Comparison of ENCODE assay signal across 10 mouse cellular contexts in the genomic region with DNA sequence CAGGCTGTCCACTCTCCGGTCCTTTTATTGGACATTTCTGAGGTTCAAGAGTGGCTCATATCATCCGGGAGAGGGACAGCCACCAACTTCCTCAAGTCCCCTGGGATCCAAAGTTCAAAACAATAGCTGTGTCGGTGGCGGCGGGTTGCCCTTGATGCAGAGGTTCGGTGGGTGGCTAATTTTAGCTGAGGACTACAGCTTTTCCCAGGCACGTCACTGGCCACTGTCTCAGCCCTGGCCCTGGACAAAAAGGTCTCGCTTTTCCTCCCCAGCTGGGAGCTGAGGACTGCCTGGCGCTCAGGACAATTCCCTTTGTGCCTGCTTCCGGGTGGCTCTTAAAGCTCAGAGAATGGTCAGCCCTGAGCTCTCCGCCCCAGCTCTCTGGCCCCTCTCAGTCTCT. TPM values are rescaled to one million over a fixed set of nuclear protein-coding genes. Genes with fewer than 3 reads are reported as not detected.
DNase-seq lines count a peak whose midpoint lies in the region; ATAC-seq and TF ChIP-seq lines count a peak whose summit lies in the region.
"Had no signal": no experiment of that assay in that cellular context is flagged by ENCODE, and none has a peak within 500 bp of the region (broad histone marks: within the 10 kb centered on the region; RNA-seq: fewer than 3 reads in every experiment).

No protein-coding gene starts in this region.

- no peak for DNase-seq in gastrocnemius, adult 2 months
- DNase-seq in gastrocnemius, adult 18-20 months (ENCODE audit: low spot score): no peak
- peak; percentile 51 for DNase-seq in embryo, embryonic 11 days
- DNase-seq in heart, postnatal 4 days: peak; percentile 74
- DNase-seq in limb, embryonic 11.5 days (ENCODE audit: low spot score): no peak
- DNase-seq in cerebellum, adult 18-20 months: no peak
- DNase-seq in left cerebral cortex, adult 11 months (ENCODE audit: low spot score): no peak
- DNase-seq in forebrain, embryonic 11.5 days (ENCODE audit: low spot score): no peak
- DNase-seq: retina, postnatal 1 day had no signal

- peak overlapping the region; percentile 25; the same call in 1 of the 2 replicates for H3K4me3 ChIP-seq in gastrocnemius, adult 2 months
- no peak overlapping the region for H3K4me3 ChIP-seq in limb, embryonic 11.5 days (ENCODE audit: low read depth, low read length)
- no peak overlapping the region for H3K4me3 ChIP-seq in forebrain, embryonic 11.5 days (ENCODE audit: low read depth, low read length)
- H3K4me3 ChIP-seq: megakaryocyte, embryonic 14.5 days had no signal

- ATAC-seq in limb, embryonic 11.5 days (ENCODE audit: insufficient number of reproducible peaks, low FRiP score, low TSS enrichment, low read depth): no peak
- no peak for ATAC-seq in forebrain, embryonic 11.5 days (replicated peaks; ENCODE audit: low FRiP score)

- H3K36me3 ChIP-seq in limb, embryonic 11.5 days (ENCODE audit: control insufficient read depth, insufficient read depth, low read length): no peaks in the 10 kb centered on the region; the same call in 1 of the 2 replicates
- H3K36me3 ChIP-seq in forebrain, embryonic 11.5 days (ENCODE audit: control insufficient read depth, insufficient read depth, low read length): no peaks in the 10 kb centered on the region

- TF ChIP-seq CTCF in gastrocnemius, adult 2 months (IDR thresholded peaks at IDR 0.05): no peak

- no peak overlapping the region for H3K4me2 ChIP-seq in limb, embryonic 11.5 days (ENCODE audit: low read depth, severe bottlenecking)
- H3K4me2 ChIP-seq in forebrain, embryonic 11.5 days (ENCODE audit: low read depth, low read length, severe bottlenecking): no peak overlapping the region

- no peaks in the 10 kb centered on the region for H3K9me3 ChIP-seq in limb, embryonic 11.5 days (ENCODE audit: control insufficient read depth, low read length)
- no peaks in the 10 kb centered on the region for H3K9me3 ChIP-seq in forebrain, embryonic 11.5 days (ENCODE audit: control insufficient read depth, low read length)
- H3K9me3 ChIP-seq: megakaryocyte, embryonic 14.5 days had no signal

- 21% methylated on average over 11 of the region's 11 CpGs for WGBS in limb, embryonic 11.5 days
- 8% methylated on average over 11 of the region's 11 CpGs for WGBS in forebrain, embryonic 11.5 days

- peak overlapping the region; percentile 12; the same call in 1 of the 2 replicates for H3K9ac ChIP-seq in limb, embryonic 11.5 days (ENCODE audit: low read length)
- no peak overlapping the region for H3K9ac ChIP-seq in forebrain, embryonic 11.5 days (ENCODE audit: low read length)

- peaks cover 54% of the 10 kb centered on the region for H3K4me1 ChIP-seq in limb, embryonic 11.5 days (ENCODE audit: control insufficient read depth, insufficient read depth, low read length)
- peaks cover 19% of the 10 kb centered on the region for H3K4me1 ChIP-seq in forebrain, embryonic 11.5 days (replicated peaks; ENCODE audit: control insufficient read depth, insufficient read depth, low read length)

- intact Hi-C loops in gastrocnemius, adult 2 months (cut with DNase I): no loop called here

- no peaks in the 10 kb centered on the region for H3K27me3 ChIP-seq in limb, embryonic 11.5 days (ENCODE audit: control insufficient read depth, insufficient read depth, low read length)
- no peaks in the 10 kb centered on the region for H3K27me3 ChIP-seq in forebrain, embryonic 11.5 days (ENCODE audit: control insufficient read depth, insufficient read depth, low read length)

- peak overlapping the region; percentile 67 for H3K27ac ChIP-seq in gastrocnemius, adult 2 months
- peak overlapping the region; percentile 94; the same call in 1 of the 2 replicates for H3K27ac ChIP-seq in limb, embryonic 11.5 days (replicated peaks; ENCODE audit: low read depth, low read length)
- no peak overlapping the region for H3K27ac ChIP-seq in forebrain, embryonic 11.5 days (ENCODE audit: low read depth, low read length)

RNA-seq across cellular contexts. Expression of gene Unc5b, which starts 38.5 kb away (rescaled TPM):
- total RNA-seq in gastrocnemius, adult 2 months (2021): 1 to 10 TPM; 1.4 to 2.9 TPM
- 1 to 10 TPM; 1.3 to 3.3 TPM for total RNA-seq in gastrocnemius, adult 18-20 months (2021)
- total RNA-seq in heart, postnatal 4 days (2021): 10 to 100 TPM; 42.1 to 43.3 TPM
- polyA plus RNA-seq in limb, embryonic 11.5 days (2014; fragmentation: Nextera tagmentation; extraction: Ambion mirVana): 10.2 and 10.6 TPM in 2 replicates
- polyA plus RNA-seq in forebrain, embryonic 11.5 days (2014; fragmentation: Nextera tagmentation; extraction: Ambion mirVana): 4.0 TPM in 2 replicates

RNA-seq across cellular contexts. Expression of gene Slc29a3, which starts 40.2 kb away (rescaled TPM):
- 1 to 10 TPM; 1.4 to 2.7 TPM for total RNA-seq in gastrocnemius, adult 2 months (2021)
- 1 to 10 TPM; 2.7 to 2.8 TPM for total RNA-seq in gastrocnemius, adult 18-20 months (2021)
- 1 to 10 TPM; 6.9 to 8.2 TPM for total RNA-seq in heart, postnatal 4 days (2021)
- polyA plus RNA-seq in limb, embryonic 11.5 days (2014; fragmentation: Nextera tagmentation; extraction: Ambion mirVana): 6.4 and 6.8 TPM in 2 replicates
- polyA plus RNA-seq in forebrain, embryonic 11.5 days (2014; fragmentation: Nextera tagmentation; extraction: Ambion mirVana): 8.0 and 8.9 TPM in 2 replicates

Comparison
In these comparisons a context has a peak if more than half of its experiments do, and no peak if none do; other contexts are left out.
1. DNase-seq: peak in embryo, embryonic 11 days (single experiment) and heart, postnatal 4 days (single experiment); none in gastrocnemius, adult 2 months (single experiment), gastrocnemius, adult 18-20 months (single experiment), limb, embryonic 11.5 days (single experiment), cerebellum, adult 18-20 months (0 of 2), left cerebral cortex, adult 11 months (single experiment) and forebrain, embryonic 11.5 days (single experiment).
2. RNA of gene Unc5b, which starts 38.5 kb away (total RNA-seq): 42.1 to 43.3 TPM in heart, postnatal 4 days; 1.3 to 3.3 TPM in gastrocnemius, adult 18-20 months and 1.4 to 2.9 TPM in gastrocnemius, adult 2 months; every median in the first group is over 4 times any median in the second.